Mouse (Mus musculus) bone marrow, adult 2 months (tissue): ENCODE results near the gene Iqsec1.

ENCODE experiments used
- CTCF ChIP-seq: fragments of 200-500 bp; IDR thresholded peaks from 2 replicates; pipeline ENCODE4 v1.5.1; 2011; ENCODE audit warnings: low read length, control low read depth; ENCODE audit not compliant: control insufficient read depth, insufficient read depth
- POLR2A ChIP-seq: fragments of 200-500 bp; IDR thresholded peaks from 2 replicates; pipeline ENCODE4 v1.6.1; 2011; ENCODE audit warnings: low read depth, mild to moderate bottlenecking, control low read depth, low read length, borderline replicate concordance; ENCODE audit not compliant: control insufficient read depth

- TF ChIP-seq CTCF = no peak
- no peak for TF ChIP-seq POLR2A
Measured at GRCm38 (mm10) chr6:91000819-91001525, 12.5 kb upstream of the Iqsec1 start.
